Mouse (Mus musculus) hindbrain, embryonic 13.5 days (tissue): ENCODE data around the gene Rnf220. TPM values are rescaled to one million over a fixed set of nuclear protein-coding genes. Genes with fewer than 3 reads are reported as not detected.

Experiments used
- ATAC-seq: fragments of 200-750 bp; cut with Nextera tagmentation; 2 replicates; pipeline ENCODE4 v1.8.0; 2017; ENCODE audit warnings: moderate TSS enrichment; ENCODE audit not compliant: low FRiP score
- H3K27ac ChIP-seq: fragments of 300-500 bp; sonication (generic); 2 replicates; pipeline ENCODE4 v1.5.1; 2015; ENCODE audit warnings: inconsistent platforms, mild to moderate bottlenecking, moderate library complexity
- H3K27me3 ChIP-seq: fragments of 300-500 bp; sonication (generic); 2 replicates; pipeline ENCODE4 v1.6.1; 2015; ENCODE audit warnings: mild to moderate bottlenecking, inconsistent platforms
- H3K36me3 ChIP-seq: fragments of 300-500 bp; sonication (generic); 2 replicates; pipeline ENCODE4 v1.6.1; 2015; ENCODE audit warnings: mild to moderate bottlenecking, inconsistent platforms
- H3K4me1 ChIP-seq: fragments of 300-500 bp; sonication (generic); replicated peaks from 2 replicates; pipeline ENCODE4 v1.6.1; 2015; ENCODE audit warnings: inconsistent platforms
- H3K4me2 ChIP-seq: fragments of 300-500 bp; sonication (generic); 2 replicates; pipeline ENCODE4 v1.6.1; 2015; ENCODE audit warnings: inconsistent platforms, mild to moderate bottlenecking, moderate library complexity
- H3K4me3 ChIP-seq: fragments of 300-500 bp; sonication (generic); 2 replicates; pipeline ENCODE4 v1.5.1; 2015; ENCODE audit warnings: mild to moderate bottlenecking, inconsistent platforms
- H3K9ac ChIP-seq: fragments of 300-500 bp; sonication (generic); 2 replicates; pipeline ENCODE4 v1.6.1; 2015; ENCODE audit warnings: mild to moderate bottlenecking, inconsistent platforms
- H3K9me3 ChIP-seq: fragments of 300-500 bp; sonication (generic); 2 replicates; pipeline ENCODE4 v1.6.1; 2016; ENCODE audit warnings: inconsistent platforms
- WGBS: fragments of 180-500 bp; shearing (Covaris S2); methylation state at CpG from one replicate; pipeline ENCODE4 v1.1.7; 2015; 5-methylcytosine and 5-hydroxymethylcytosine counted together
- polyA plus RNA-seq: library from polyadenylated mRNA; unstranded; fragments of >200 nt; fragmentation: Nextera tagmentation; extraction: Ambion mirVana; gene quantifications from 2 replicates; pipeline ENCODE4 v1.2.1, GENCODE M21; 2015

Gene Rnf220
- polyA plus RNA-seq, 1 experiment from 2014 or later: 102 TPM

- WGBS: 88% methylated on average over 9 of the region's 9 CpGs
- Histone ChIP-seq H3K9me3 (no peaks in the 10 kb centered on the region), H3K27me3 (peaks cover 74% of the 10 kb centered on the region), H3K4me2 (no peak overlapping the region), H3K36me3 (no peaks in the 10 kb centered on the region), H3K9ac (no peak overlapping the region), H3K27ac (peak overlapping the region; percentile 75), H3K4me3 (no peak overlapping the region), H3K4me1 (peaks cover 60% of the 10 kb centered on the region)
- no peak for ATAC-seq
These were observed 178.3 kb downstream of the Rnf220 start for GRCm38 (mm10) chr4:117318508-117318907.

- WGBS: 10% methylated on average over 18 of the region's 18 CpGs
- Histone ChIP-seq H3K36me3 (no peaks in the 10 kb centered on the region), H3K4me3 (no peak overlapping the region), H3K27ac (peak overlapping the region; percentile 75), H3K4me2 (peak overlapping the region; percentile 44), H3K27me3 (peaks cover 74% of the 10 kb centered on the region), H3K9ac (peak overlapping the region; percentile 49), H3K4me1 (peaks cover 57% of the 10 kb centered on the region), H3K9me3 (no peaks in the 10 kb centered on the region)
- peak; percentile 52; the same call in 1 of the 2 replicates for ATAC-seq
These were observed 179.1 kb downstream of the Rnf220 start for GRCm38 (mm10) chr4:117317701-117318190.

GRCm38 (mm10) chr4:117316800-117317199, 180.1 kb downstream of the Rnf220 start:
- H3K27ac ChIP-seq: peak overlapping the region; percentile 75
- H3K4me1 ChIP-seq: peaks cover 57% of the 10 kb centered on the region
- H3K9me3 ChIP-seq: no peaks in the 10 kb centered on the region
- peak overlapping the region; percentile 49 for H3K9ac ChIP-seq
- WGBS: 38% methylated on average over 6 of the region's 6 CpGs
- H3K4me3 ChIP-seq: no peak overlapping the region
- peaks cover 75% of the 10 kb centered on the region for H3K27me3 ChIP-seq
- peak overlapping the region; percentile 44 for H3K4me2 ChIP-seq
- peak; percentile 10; the same call in 1 of the 2 replicates for ATAC-seq
- H3K36me3 ChIP-seq: no peaks in the 10 kb centered on the region

GRCm38 (mm10) chr4:117314849-117315500, 181.9 kb downstream of the Rnf220 start:
- Histone ChIP-seq H3K9ac (no peak overlapping the region), H3K4me2 (no peak overlapping the region), H3K9me3 (no peaks in the 10 kb centered on the region), H3K36me3 (no peaks in the 10 kb centered on the region), H3K4me3 (no peak overlapping the region), H3K4me1 (peaks cover 56% of the 10 kb centered on the region), H3K27me3 (peaks cover 72% of the 10 kb centered on the region), H3K27ac (peak overlapping the region; percentile 48; the same call in 1 of the 2 replicates)
- 46% methylated on average over 16 of the region's 16 CpGs for WGBS
- ATAC-seq: no peak

GRCm38 (mm10) chr4:117313085-117313424, 183.8 kb downstream of the Rnf220 start:
- peaks cover 68% of the 10 kb centered on the region for H3K27me3 ChIP-seq
- H3K9ac ChIP-seq: no peak overlapping the region
- 2% methylated on average over 4 of the region's 4 CpGs for WGBS
- no peaks in the 10 kb centered on the region for H3K36me3 ChIP-seq
- H3K9me3 ChIP-seq: no peaks in the 10 kb centered on the region
- no peak overlapping the region for H3K4me3 ChIP-seq
- peak overlapping the region; percentile 55 for H3K27ac ChIP-seq
- ATAC-seq: no peak
- H3K4me1 ChIP-seq: peaks cover 46% of the 10 kb centered on the region
- peak overlapping the region; percentile 25; the same call in 1 of the 2 replicates for H3K4me2 ChIP-seq

- Histone ChIP-seq H3K9me3 (no peaks in the 10 kb centered on the region), H3K4me2 (peak overlapping the region; percentile 25; the same call in 1 of the 2 replicates), H3K27me3 (peaks cover 69% of the 10 kb centered on the region), H3K9ac (peak overlapping the region; percentile 43; the same call in 1 of the 2 replicates), H3K36me3 (no peaks in the 10 kb centered on the region), H3K27ac (peak overlapping the region; percentile 55), H3K4me3 (no peak overlapping the region), H3K4me1 (peaks cover 44% of the 10 kb centered on the region)
- 4% methylated on average over 26 of the region's 26 CpGs for WGBS
- peak; percentile 46; the same call in 1 of the 2 replicates for ATAC-seq
These were observed 184.3 kb downstream of the Rnf220 start for GRCm38 (mm10) chr4:117312416-117313084.

- no peaks in the 10 kb centered on the region for H3K9me3 ChIP-seq
- no peak overlapping the region for H3K9ac ChIP-seq
- 51% methylated on average over 5 of the region's 5 CpGs for WGBS
- H3K27me3 ChIP-seq: peaks cover 75% of the 10 kb centered on the region
- H3K4me2 ChIP-seq: no peak overlapping the region
- H3K27ac ChIP-seq: peak overlapping the region; percentile 55; the same call in 1 of the 2 replicates
- no peak for ATAC-seq
- peaks cover 44% of the 10 kb centered on the region for H3K4me1 ChIP-seq
- no peaks in the 10 kb centered on the region for H3K36me3 ChIP-seq
- H3K4me3 ChIP-seq: no peak overlapping the region
These were observed 185.0 kb downstream of the Rnf220 start for GRCm38 (mm10) chr4:117311891-117312290.

- 91% methylated on average over 1 of the region's 1 CpGs for WGBS
- H3K9ac ChIP-seq: no peak overlapping the region
- H3K27ac ChIP-seq: no peak overlapping the region
- no peak overlapping the region for H3K4me2 ChIP-seq
- no peak overlapping the region for H3K4me3 ChIP-seq
- peaks cover 30% of the 10 kb centered on the region for H3K4me1 ChIP-seq
- H3K9me3 ChIP-seq: no peaks in the 10 kb centered on the region
- no peak for ATAC-seq
- no peaks in the 10 kb centered on the region for H3K36me3 ChIP-seq
- H3K27me3 ChIP-seq: peaks cover 80% of the 10 kb centered on the region
These were observed 187.4 kb downstream of the Rnf220 start for GRCm38 (mm10) chr4:117309427-117309826.

- peaks cover 40% of the 10 kb centered on the region for H3K4me1 ChIP-seq
- no peaks in the 10 kb centered on the region for H3K36me3 ChIP-seq
- no peak for ATAC-seq
- no peaks in the 10 kb centered on the region for H3K9me3 ChIP-seq
- no peak overlapping the region for H3K27ac ChIP-seq
- no peak overlapping the region for H3K4me3 ChIP-seq
- no peak overlapping the region for H3K4me2 ChIP-seq
- H3K9ac ChIP-seq: no peak overlapping the region
- H3K27me3 ChIP-seq: peaks cover 80% of the 10 kb centered on the region
- 58% methylated on average over 6 of the region's 6 CpGs for WGBS
These were observed 189.6 kb downstream of the Rnf220 start for GRCm38 (mm10) chr4:117307270-117307669.

- Histone ChIP-seq H3K27me3 (peaks cover 81% of the 10 kb centered on the region), H3K27ac (no peak overlapping the region), H3K9me3 (no peaks in the 10 kb centered on the region), H3K4me3 (no peak overlapping the region), H3K4me2 (no peak overlapping the region), H3K36me3 (no peaks in the 10 kb centered on the region), H3K9ac (no peak overlapping the region), H3K4me1 (peaks cover 42% of the 10 kb centered on the region)
- 74% methylated on average over 6 of the region's 7 CpGs for WGBS
- ATAC-seq: no peak
These were observed 191.4 kb downstream of the Rnf220 start for GRCm38 (mm10) chr4:117305461-117305860.

- no peaks in the 10 kb centered on the region for H3K9me3 ChIP-seq
- H3K27ac ChIP-seq: peak overlapping the region; percentile 23; the same call in 1 of the 2 replicates
- 4% methylated on average over 51 of the region's 54 CpGs for WGBS
- 0 out of 2 replicates have a peak, but pooled peaks have one; percentile 14 for ATAC-seq
- H3K27me3 ChIP-seq: peaks cover 75% of the 10 kb centered on the region
- peak overlapping the region; percentile 37 for H3K4me3 ChIP-seq
- peaks cover 51% of the 10 kb centered on the region for H3K4me1 ChIP-seq
- H3K9ac ChIP-seq: peak overlapping the region; percentile 65
- H3K4me2 ChIP-seq: peak overlapping the region; percentile 67
- no peaks in the 10 kb centered on the region for H3K36me3 ChIP-seq
These were observed 192.4 kb downstream of the Rnf220 start for GRCm38 (mm10) chr4:117304239-117305025.
